Comparison of ENCODE assay signal across 7 mouse cellular contexts in genomic region chr7:45102940-45103585, GRCm38 (mm10). TPM values are rescaled to one million over a fixed set of nuclear protein-coding genes. Genes with fewer than 3 reads are reported as not detected.
DNase-seq lines count a peak whose midpoint lies in the region; ATAC-seq and TF ChIP-seq lines count a peak whose summit lies in the region.

No protein-coding gene starts in this region.

- WGBS in hindbrain, embryonic 12.5 days: 65% methylated on average over 9 of the region's 9 CpGs
- 66% methylated on average over 9 of the region's 9 CpGs for WGBS in limb, embryonic 13.5 days

- no peaks in the 10 kb centered on the region for H3K9me3 ChIP-seq in hindbrain, embryonic 12.5 days (replicated peaks)
- H3K9me3 ChIP-seq in limb, embryonic 13.5 days: no peaks in the 10 kb centered on the region

- peak overlapping the region; percentile 13 for H3K4me2 ChIP-seq in hindbrain, embryonic 12.5 days (replicated peaks)
- H3K4me2 ChIP-seq in limb, embryonic 13.5 days (replicated peaks): peak overlapping the region; percentile 59

- H3K36me3 ChIP-seq in testis, adult 2 months (ENCODE audit: control insufficient read depth, insufficient read depth, low read length): no peaks in the 10 kb centered on the region
- H3K36me3 ChIP-seq in hindbrain, embryonic 12.5 days: no peaks in the 10 kb centered on the region
- H3K36me3 ChIP-seq in limb, embryonic 13.5 days: peaks cover 9% of the 10 kb centered on the region

- H3K27me3 ChIP-seq in testis, adult 2 months (ENCODE audit: control insufficient read depth, insufficient read depth, low read length): no peaks in the 10 kb centered on the region
- no peaks in the 10 kb centered on the region for H3K27me3 ChIP-seq in hindbrain, embryonic 12.5 days
- H3K27me3 ChIP-seq in limb, embryonic 13.5 days: no peaks in the 10 kb centered on the region

- no peaks in the 10 kb centered on the region for H3K4me1 ChIP-seq in testis, adult 2 months (ENCODE audit: control insufficient read depth, insufficient read depth, low read length)
- H3K4me1 ChIP-seq in hindbrain, embryonic 12.5 days: 0 out of 2 replicates have a peak, but pooled peaks cover 5% of the 10 kb centered on the region
- peaks cover 24% of the 10 kb centered on the region for H3K4me1 ChIP-seq in limb, embryonic 13.5 days

- ATAC-seq in hindbrain, embryonic 12.5 days (ENCODE audit: low FRiP score): no peak
- no peak for ATAC-seq in limb, embryonic 13.5 days (ENCODE audit: low FRiP score, low read depth)
- ATAC-seq in inflammation-experienced regulatory T-cells, adult 6 months: no peak

- TF ChIP-seq POLR2A in testis, adult 2 months (IDR thresholded peaks at IDR 0.05; ENCODE audit: control insufficient read depth, low read depth, low read length): no peak

- peak overlapping the region; percentile 84 for H3K27ac ChIP-seq in testis, adult 2 months (ENCODE audit: control insufficient read depth, insufficient read depth, low read depth, low read length)
- H3K27ac ChIP-seq in hindbrain, embryonic 12.5 days: 0 out of 2 replicates have a peak overlapping the region, but pooled peaks have one; percentile 24
- H3K27ac ChIP-seq in limb, embryonic 13.5 days: peak overlapping the region; percentile 92

- TF ChIP-seq CTCF in testis, adult 2 months (IDR thresholded peaks at IDR 0.05; ENCODE audit: control insufficient read depth, insufficient read depth, insufficient replicate concordance, low read depth, low read length): no peak

- H3K4me3 ChIP-seq in testis, adult 2 months (ENCODE audit: control insufficient read depth, low read depth, low read length): peak overlapping the region; percentile 70
- no peak overlapping the region for H3K4me3 ChIP-seq in hindbrain, embryonic 12.5 days
- peak overlapping the region; percentile 34 for H3K4me3 ChIP-seq in limb, embryonic 13.5 days

- H3K9ac ChIP-seq in hindbrain, embryonic 12.5 days: no peak overlapping the region
- H3K9ac ChIP-seq in limb, embryonic 13.5 days: peak overlapping the region; percentile 61

- DNase-seq in testis, postnatal 10 days (ENCODE audit: low spot score): no peak
- no peak for DNase-seq in right cerebral cortex, postnatal 4 days
- DNase-seq in layer of hippocampus, adult 18-20 months (ENCODE audit: low spot score in 2 of 2): no peak

RNA-seq across cellular contexts. Expression of gene Fcgrt, which starts 0.6 kb away (rescaled TPM):
- 5.4 and 5.8 TPM in 2 replicates for polyA plus RNA-seq in testis, adult 2 months (2012; rRNA removed)
- polyA plus RNA-seq in hindbrain, embryonic 12.5 days (2016; fragmentation: Nextera tagmentation; extraction: Ambion mirVana): 20.2 and 21.0 TPM in 2 replicates
- 44.0 and 45.4 TPM in 2 replicates for polyA plus RNA-seq in limb, embryonic 13.5 days (2015; fragmentation: Nextera tagmentation; extraction: Ambion mirVana)
- polyA plus RNA-seq in inflammation-experienced regulatory T-cells, adult 6 months (2017; shearing (Covaris generic)): 1 to 10 TPM in 2 of 3 experiments, under 1 TPM in 1; 0.81 to 3.0 (median 1.8) TPM
- total RNA-seq in layer of hippocampus, adult 18-20 months (2021): 10 to 100 TPM; 14.8 to 18.7 TPM

RNA-seq across cellular contexts. Expression of gene Rcn3, which starts 11.0 kb away (rescaled TPM):
- polyA plus RNA-seq in testis, adult 2 months (2012; rRNA removed): 10.4 and 16.3 TPM in 2 replicates
- polyA plus RNA-seq in hindbrain, embryonic 12.5 days (2016; fragmentation: Nextera tagmentation; extraction: Ambion mirVana): 177 and 180 TPM in 2 replicates
- polyA plus RNA-seq in limb, embryonic 13.5 days (2015; fragmentation: Nextera tagmentation; extraction: Ambion mirVana): 462 and 483 TPM in 2 replicates
- polyA plus RNA-seq in inflammation-experienced regulatory T-cells, adult 6 months (2017; shearing (Covaris generic)): 1 to 10 TPM; 1.7 to 6.5 (median 5.7) TPM
- 1 to 10 TPM; 7.4 to 8.5 TPM for total RNA-seq in layer of hippocampus, adult 18-20 months (2021)

RNA-seq across cellular contexts. Expression of gene Rps11, which starts 21.2 kb away (rescaled TPM):
- 169 and 192 TPM in 2 replicates for polyA plus RNA-seq in testis, adult 2 months (2012; rRNA removed)
- 982 and 1,135 TPM in 2 replicates for polyA plus RNA-seq in hindbrain, embryonic 12.5 days (2016; fragmentation: Nextera tagmentation; extraction: Ambion mirVana)
- polyA plus RNA-seq in limb, embryonic 13.5 days (2015; fragmentation: Nextera tagmentation; extraction: Ambion mirVana): 1,512 and 1,535 TPM in 2 replicates
- polyA plus RNA-seq in inflammation-experienced regulatory T-cells, adult 6 months (2017; shearing (Covaris generic)): 1,000 to 10,000 TPM; 3,557 to 4,924 (median 4,468) TPM
- 100 to 1,000 TPM; 481 to 486 TPM for total RNA-seq in layer of hippocampus, adult 18-20 months (2021)

RNA-seq across cellular contexts. Expression of gene Rpl13a, which starts 25.5 kb away (rescaled TPM):
- 859 and 869 TPM in 2 replicates for polyA plus RNA-seq in testis, adult 2 months (2012; rRNA removed)
- polyA plus RNA-seq in hindbrain, embryonic 12.5 days (2016; fragmentation: Nextera tagmentation; extraction: Ambion mirVana): 977 and 1,019 TPM in 2 replicates
- 1,305 and 1,326 TPM in 2 replicates for polyA plus RNA-seq in limb, embryonic 13.5 days (2015; fragmentation: Nextera tagmentation; extraction: Ambion mirVana)
- polyA plus RNA-seq in inflammation-experienced regulatory T-cells, adult 6 months (2017; shearing (Covaris generic)): 1,000 to 10,000 TPM; 6,216 to 8,178 (median 7,568) TPM
- total RNA-seq in layer of hippocampus, adult 18-20 months (2021): 100 to 1,000 TPM; 866 to 870 TPM

RNA-seq across cellular contexts. Expression of gene Gm45713, which starts 33.0 kb away (rescaled TPM):
- polyA plus RNA-seq in testis, adult 2 months (2012; rRNA removed): 0.06 and 0.41 TPM in 2 replicates
- polyA plus RNA-seq in hindbrain, embryonic 12.5 days (2016; fragmentation: Nextera tagmentation; extraction: Ambion mirVana): 0.31 TPM in 1 of 2 replicates, not detected in the other
- 0.60 and 0.75 TPM in 2 replicates for polyA plus RNA-seq in limb, embryonic 13.5 days (2015; fragmentation: Nextera tagmentation; extraction: Ambion mirVana)
- 1 to 10 TPM; 1.4 to 2.4 (median 1.6) TPM for polyA plus RNA-seq in inflammation-experienced regulatory T-cells, adult 6 months (2017; shearing (Covaris generic))
- total RNA-seq in layer of hippocampus, adult 18-20 months (2021): not detected

Comparison
In these comparisons a context has a peak if more than half of its experiments do, and no peak if none do; other contexts are left out.
1. H3K27ac ChIP-seq: peak in every context shown above with its lines; median percentile 92 in limb, embryonic 13.5 days; 84 in testis, adult 2 months; 24 in hindbrain, embryonic 12.5 days.
2. RNA of gene Rcn3, which starts 11.0 kb away (polyA plus RNA-seq): 462 to 483 TPM in limb, embryonic 13.5 days and 177 to 180 TPM in hindbrain, embryonic 12.5 days; 10.4 to 16.3 TPM in testis, adult 2 months and 1.7 to 6.5 TPM in inflammation-experienced regulatory T-cells, adult 6 months; every median in the first group is over 10 times any median in the second.